Mouse (Mus musculus) naive thymus-derived CD4-positive, alpha-beta T cell, adult 2 months (primary cell): ENCODE results near the gene Zdhhc8.

Experiments
- DNase-seq: peaks from one replicate; pipeline ENCODE4 v3.0.0-alpha.2; 2011; ENCODE audit warnings: low read depth

Zdhhc8 gene

DNA sequence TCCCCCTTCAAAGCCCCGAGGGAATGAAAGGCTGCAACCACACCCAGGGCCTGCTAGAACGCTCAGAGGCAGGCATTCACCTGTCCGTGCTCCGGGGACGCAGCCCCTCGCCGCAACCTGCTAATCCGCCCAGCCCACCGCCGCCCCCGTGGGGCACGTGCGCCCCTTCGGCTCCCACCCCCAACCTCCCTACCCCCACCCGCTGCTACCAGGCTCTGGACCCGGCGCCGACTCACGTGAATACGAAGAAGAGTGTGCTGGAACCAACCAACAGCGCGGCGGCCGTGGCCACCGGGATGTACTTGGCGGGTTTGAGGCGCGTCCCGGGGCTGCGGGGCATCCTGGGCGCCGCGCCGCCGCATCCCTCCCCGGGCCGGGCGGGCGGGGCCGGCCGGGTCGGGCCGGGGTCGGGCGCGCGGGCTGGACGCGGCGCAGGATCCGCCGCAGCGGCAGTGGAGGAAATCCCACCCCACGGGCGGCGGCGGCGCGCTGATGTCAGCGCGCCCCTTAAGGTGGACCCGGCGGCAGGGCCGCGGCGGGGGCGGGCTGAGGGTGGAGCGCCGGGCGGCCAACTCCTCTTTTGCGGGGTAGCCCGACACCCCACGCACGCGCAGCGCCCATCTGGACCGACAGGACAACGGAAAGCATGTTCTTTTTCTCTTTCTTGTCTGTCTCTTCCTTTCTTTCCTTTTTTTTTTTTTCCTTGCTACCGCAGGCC is at the start of gene Zdhhc8:
TSS of gene Zdhhc8 (minus strand) at position 466 of the 718 bp plus-strand sequence.
- peak; percentile 60 for DNase-seq

DNA sequence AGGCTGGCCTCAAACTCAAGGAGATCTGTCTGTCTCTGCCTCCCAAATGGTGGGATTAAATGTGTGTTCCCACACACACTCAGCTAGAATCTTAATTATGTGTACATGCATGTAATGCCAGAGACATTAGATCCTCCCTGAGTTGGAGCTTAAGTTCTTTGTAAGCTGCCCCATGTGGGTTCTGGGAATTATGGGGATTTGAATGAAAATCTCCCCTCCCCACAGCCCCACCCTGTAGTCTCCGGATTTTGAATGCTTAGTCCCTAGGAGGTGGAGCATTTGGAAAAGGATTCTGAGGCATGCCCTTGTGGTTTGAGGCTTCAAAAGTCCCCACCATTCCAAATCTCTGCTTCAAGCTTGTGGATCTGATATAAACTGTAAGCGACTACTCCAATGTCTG is 40.2 kb upstream of the Zdhhc8 start:
- DNase-seq = no peak

DNA sequence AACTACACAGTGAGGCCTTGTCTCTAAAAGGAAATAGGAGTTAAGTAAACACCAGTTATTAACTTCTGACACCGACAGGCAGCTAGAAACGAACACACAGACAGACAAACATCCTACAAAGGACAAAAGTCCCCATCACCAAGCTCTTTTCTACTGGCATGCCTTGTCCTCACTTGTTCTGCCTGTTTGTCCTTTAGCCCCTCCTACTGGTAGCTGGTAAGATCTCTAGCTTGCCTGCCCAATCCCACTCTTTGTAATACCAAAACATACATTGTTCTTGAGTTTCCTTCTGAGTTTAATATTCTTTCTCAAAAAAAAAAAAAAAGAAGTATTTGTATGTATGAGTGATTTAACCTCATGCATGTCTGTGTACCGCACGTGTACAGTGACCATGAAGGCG is 33.2 kb upstream of the Zdhhc8 start:
- DNase-seq = peak; percentile 30

DNA sequence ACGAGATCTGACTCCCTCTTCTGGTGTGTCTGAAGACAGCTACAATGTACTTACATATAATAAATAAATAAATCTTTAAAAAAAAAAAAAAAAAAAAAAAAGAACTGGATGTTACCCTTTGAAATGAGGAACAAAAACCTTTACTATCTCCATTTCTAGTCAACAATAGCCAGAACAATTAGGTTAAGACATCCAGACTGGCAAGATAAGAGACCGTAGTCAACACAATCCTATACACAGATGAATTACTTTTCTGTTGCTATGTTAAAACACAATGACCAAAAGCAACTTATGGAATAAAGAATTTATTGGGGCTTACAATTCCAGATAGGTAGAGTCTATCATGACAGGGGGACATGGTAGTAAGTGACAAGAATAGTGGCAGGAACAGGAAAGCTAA is 30.1 kb upstream of the Zdhhc8 start:
- DNase-seq = no peak

DNA sequence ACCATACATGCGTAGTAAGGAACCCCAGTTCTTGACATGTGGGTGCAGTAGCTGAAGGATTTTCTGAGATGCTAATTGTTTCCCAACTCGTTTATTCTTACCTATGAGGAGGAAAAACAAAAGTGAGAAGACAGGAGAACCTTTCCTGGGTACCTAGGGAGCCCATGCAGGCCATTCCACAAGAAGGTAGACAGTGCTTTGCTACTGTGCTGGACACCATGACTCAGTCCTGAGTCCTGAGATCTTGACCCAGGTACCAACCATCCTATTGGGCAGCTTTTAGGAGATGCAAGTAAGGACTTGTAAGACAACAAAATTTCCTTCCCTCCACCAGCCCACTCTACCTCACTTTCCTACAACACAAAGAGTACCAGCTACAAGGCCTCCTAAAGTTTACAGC is 23.3 kb upstream of the Zdhhc8 start, which contains the start of gene Gm49776:
TSS of gene Gm49776 (minus strand) at position 101 of the 400 bp plus-strand sequence.
- DNase-seq = no peak

DNA sequence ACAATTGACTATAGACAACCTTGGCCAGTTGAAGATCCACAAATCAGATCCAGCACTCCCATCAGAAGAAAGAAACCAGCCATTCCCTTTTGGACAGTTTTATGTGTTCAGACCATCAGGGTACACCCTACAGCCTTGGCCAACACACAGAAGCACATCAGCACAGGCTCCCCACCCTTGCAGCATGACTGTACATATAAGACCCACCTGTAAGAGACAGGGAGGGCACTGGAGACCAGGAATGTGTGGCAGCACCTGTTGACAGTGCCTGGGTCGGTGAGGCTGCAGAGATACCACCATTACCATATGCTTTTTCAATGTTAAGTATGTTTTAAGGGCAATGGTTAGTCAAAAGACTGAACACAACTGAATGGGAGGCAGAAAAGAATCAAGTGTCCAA is 18.9 kb upstream of the Zdhhc8 start:
- no peak for DNase-seq

DNA sequence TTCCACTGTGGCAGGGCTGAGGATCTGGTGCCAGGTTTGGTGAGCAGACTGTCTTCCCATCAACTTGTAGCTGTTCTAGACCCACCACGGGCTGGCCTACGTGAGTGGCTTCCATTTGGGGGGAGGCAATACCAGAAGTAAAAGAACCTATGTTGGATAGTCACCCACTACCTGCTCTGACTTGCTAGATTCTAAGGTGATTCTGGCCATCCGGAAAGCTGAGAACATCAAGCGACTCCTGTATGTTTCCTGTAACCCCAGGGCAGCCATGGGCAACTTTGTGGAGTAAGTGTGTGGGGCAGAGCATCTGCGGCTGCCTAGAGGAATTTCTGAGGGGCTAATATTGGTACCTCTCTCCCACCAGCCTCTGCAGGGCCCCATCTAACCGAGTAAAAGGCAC is 17.8 kb upstream of the Zdhhc8 start:
- no peak for DNase-seq

DNA sequence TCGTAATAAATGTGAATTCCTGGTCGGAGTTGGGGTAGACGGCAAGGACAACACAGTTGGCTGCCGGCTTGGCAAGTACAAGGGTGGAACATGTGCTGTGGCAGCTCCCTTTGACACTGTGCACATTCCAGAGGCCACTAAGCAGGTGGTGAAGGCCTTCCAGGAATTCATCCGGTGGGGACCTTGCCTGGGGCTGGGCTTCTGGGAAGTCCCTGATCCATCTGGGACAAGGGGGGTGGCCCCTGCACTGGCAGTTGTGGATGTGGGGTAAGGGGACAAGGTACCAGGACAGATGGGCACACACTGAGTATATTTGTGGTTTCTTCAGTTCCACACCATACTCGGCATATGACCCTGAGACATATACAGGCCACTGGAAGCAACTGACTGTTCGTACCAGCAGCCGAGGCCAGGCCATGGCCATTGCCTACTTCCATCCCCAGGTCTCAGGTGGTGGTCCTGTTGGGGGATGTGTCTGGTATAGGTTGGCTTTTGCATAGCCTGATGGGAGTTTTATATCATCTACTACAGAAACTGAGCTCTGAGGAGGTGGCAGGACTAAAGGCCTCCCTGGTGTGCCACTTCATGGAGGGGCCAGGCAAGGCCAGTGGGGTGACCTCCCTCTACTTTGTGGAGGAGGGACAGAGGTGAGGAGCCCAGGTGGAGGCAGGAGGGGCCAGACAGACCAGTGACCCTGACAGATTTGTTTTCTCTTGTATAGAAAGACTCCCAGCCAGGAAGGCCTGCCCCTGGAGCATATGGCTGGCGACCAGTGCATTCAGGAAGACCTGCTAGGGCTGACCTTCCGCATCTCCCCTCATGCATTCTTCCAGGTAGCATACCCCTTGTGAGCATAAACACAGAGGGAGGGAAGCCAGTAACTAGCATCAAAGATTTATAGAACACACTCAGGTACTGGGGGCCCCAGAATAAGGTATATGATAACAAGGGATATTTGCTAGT is 16.2 kb upstream of the Zdhhc8 start:
- DNase-seq = no peak

DNA sequence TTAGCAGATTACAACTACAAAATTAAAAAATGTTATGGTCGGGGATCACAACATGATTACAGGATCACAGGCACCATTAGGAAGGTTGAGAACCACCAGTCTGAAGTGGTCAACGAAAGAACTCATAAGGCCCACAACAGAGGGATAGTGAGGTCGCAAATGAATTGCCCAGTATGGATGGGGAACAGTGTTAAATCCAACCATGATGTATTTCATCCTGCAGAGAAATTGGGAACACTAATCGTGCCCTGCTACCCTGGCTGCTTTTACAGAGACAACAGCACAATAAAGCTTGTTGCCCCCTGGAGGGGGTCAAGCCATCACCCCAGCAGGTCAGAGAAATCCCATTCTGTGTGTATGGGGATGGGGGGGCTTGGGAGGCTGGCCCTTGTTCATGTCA is 15.3 kb upstream of the Zdhhc8 start:
- no peak for DNase-seq

DNA sequence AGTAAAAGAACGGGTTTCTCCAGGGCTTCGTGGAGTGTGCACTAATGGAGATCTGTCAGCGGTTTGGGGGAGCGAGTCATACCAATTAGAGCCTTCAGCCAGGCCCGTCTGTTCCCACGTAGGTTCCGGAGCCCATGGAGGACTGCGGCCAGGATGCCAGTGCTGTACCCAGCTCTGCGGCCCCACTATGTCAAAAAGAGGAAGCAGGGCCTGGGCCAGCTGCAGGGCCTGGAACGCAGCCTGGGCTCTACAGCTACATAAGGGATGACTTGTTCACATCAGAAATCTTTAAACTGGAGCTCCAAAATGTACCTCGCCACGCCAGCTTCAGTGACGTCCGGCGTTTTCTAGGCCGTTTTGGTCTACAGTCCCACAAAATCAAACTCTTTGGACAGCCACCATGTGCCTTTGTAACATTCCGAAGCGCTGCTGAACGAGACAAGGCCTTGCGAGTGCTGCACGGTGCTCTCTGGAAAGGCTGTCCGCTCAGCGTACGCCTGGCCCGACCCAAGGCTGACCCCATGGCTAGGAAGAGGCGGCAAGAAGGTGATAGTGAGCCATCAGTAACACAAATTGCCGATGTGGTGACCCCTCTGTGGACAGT is 14.5 kb upstream of the Zdhhc8 start:
- peak; percentile 57 for DNase-seq

DNA sequence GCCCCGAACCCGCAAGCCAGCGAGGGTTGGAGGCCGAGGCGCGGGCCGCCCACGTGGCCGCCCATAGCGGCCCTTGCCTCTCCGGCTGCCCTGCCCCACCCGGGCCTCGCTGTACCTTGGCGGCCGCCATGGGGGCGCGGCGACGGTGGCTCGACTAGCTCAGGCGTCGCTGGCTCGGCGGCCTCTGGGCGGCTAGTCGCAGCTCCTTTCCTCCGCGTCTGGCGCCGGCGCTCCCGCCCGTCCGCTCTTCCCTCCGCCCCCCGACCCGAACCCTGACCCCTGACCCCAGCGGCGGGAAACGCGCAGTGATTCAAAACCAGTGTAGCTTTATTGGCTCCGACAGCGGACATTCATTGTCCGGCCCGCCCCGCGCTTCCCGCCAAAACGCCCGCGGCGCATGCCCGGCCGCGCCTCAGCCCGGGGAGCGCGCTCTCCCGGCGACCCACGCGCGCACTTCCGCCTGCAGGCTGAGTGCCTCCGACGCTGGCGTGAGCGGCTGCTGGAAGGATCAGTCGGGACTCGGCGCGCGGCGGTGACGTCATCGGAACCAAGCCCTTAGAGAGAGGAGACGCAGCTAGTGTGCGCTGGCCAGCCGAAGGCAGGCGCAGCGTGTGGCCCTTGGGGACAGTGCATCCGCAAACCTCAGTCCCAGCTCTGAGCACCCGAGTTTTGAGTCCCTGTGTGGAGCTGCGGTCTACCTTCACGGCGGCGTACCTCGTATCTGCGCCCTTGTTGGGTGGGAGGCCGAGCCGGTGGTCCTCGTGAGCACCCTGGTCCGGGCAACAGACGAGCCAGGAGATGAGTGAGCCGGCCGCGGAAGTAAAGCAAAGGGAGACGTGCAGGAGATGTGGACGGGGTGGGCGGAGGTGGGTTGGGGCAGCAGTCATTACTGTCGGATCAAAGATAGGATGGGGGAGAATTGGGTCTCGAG is 13.8 kb upstream of the Zdhhc8 start, which contains the start of the genes Trmt2a and Ranbp1:
TSS of gene Trmt2a (plus strand) at position 247 of the 931 bp plus-strand sequence.
TSS of gene Ranbp1 (minus strand) at position 300 of the 931 bp plus-strand sequence.
- peak; percentile 98 for DNase-seq

DNA sequence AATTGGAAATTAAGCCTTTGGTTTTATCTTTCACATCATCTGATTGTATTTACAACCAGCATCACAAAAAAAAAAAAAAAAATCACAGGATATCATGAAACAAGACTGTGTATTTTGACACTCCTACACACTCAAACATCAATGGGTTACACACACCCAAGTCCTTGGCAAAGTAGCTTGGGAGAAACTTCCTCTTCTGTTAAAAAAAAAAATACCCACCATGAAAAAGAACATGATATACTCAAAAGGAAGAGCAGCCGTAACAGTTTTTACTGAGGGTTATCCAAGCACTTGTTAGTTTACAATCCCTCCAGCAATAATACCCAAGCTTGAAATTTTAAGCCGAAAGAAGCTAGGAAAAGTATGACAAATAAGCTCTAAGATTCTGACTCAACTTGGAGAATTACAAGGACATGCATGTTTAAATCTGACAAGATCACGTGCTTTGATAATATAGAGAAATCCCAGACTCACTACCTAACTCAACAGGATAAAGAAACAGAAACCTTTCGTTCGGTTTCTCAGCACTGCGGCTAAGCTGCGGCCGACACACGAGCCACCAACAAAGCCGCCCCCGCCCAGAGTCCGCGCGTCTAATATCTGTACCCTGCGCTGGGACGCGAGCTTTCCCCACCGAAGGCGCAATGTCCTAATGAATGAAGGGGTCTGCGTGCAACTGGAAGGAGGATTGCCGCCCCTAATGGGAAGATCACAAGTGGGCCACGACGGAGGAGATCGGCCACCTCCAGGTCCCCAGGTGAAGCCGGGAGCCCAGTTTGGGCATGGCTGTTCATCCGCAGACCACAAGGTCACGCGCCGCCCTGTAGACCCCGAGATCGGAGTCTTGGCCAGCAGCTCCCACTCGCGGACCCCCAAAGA is 12.8 kb upstream of the Zdhhc8 start:
- DNase-seq = no peak

DNA sequence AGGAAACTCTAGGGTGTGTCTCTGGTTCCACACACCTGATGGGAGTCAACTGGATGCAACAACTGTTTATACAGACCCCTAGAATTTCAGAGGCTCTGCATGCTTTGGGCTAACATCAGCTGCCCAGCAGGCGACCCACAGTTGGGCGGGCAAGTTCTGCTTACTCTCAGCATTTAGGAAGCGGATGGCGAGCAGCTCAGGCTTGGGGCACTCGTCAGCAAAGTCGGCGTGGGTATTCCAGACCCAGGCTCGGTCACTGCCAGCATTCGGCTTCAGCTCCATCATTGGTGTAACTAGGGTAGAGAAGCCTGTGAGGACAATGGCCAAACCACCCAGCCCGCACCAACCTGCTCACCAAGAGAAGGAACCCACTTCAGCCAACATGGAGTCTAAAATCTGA is 6.6 kb upstream of the Zdhhc8 start:
- no peak for DNase-seq

DNA sequence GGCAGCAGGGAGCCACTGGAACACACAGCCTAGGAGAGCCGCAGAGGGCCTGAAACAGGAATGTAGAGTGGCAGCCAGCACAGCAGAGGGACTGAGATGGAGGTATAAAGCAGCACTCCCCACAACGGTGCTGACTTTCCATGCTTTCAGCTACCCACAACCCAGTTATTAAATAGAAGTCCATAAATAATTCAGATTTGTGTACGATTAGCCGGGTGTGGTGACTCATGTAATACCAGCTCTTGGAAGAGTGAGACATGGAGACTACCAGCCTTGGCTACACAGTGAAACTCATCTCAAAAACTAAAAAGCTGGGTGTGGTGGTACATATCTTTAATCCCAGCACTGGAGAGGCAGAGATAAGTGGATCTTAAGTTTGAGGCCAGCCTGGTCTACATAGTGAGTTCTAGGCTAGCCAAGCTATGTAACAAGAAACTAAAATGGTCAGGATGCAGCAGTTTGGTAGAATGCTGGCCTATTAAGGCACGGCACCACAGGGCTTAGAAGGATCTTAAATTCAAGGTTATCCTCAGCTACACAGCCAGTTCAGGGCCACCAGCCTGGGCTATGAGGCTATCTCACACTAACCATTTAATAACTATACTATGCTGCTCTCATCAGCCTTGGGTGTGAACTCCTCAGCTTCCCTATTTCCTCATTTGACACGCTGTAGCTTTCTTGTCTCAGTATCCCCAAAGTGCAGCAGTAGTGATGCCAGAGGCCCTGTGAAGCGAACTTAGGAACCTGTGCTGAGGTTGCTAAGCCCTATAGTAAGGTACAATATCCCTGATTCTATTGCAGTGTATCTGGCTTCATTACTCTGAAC is 2.0 kb upstream of the Zdhhc8 start:
- no peak for DNase-seq

DNA sequence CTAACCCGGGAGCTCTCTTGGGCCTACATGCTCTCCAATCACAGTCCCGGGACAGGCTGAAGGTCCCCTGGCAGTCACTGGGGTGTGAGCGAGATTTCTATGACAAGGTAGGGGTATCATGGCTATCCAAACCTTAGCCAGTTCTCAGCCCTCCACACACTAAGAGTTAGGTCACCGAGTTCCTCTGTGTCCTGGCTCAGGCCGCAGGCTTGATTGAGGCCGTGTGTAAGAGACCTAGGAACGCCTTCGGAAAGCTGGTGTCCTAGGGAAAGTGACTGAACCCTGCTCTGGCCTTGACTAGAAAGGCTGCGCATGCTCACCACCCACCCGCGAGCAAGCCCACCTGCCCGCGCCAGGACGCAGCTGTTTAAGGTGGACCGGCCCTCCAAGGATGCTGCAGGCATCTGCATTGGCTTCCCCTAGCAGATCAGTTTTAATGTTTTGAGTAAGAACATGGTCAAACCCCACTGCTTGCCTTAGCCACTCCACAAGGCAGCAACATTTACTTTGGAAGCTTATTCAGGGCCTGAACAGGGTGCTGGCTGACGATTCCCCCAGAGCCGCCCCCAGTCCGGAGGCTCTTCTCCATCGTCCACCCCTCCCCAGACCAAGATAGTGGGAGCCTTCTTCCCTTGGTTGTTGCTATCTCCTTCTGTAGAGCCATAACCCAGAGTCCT is 591 bp upstream of the Zdhhc8 start:
- peak; percentile 45 for DNase-seq

DNA sequence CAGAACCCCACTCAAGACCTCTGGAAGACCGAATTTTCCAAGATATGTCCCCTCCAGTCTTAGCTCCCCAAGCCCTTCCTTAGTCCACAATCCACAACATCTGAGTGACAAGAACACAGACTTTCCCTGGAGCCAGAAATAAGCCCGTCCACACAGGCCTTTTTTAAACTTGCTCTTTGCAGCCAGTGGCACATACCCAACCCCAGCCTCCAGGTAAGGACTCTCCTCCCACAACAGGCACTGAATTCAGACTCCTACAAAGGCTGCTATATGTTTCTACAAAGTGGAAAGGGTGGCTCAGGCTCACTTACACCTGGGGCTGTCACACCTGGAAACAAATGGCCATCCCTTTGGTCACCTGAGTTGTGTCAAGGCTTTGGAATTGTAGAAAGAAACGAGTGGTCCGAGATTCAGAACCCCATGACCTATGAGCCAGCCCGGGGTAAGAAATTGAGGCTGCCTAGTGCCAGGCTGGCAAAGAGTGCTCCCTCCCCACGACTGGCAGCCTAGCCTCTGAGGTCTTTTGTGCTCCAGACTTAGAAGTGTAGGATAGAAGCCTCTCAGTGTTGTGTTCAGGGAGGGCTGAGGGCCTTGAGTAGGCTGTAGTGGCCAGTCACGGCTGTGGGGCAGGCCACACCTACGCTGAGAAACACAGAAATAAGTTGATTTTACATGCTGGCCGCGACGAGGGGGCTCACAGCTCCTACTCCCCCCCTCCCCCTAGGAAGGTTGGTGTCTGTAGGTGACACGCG is 841 bp downstream of the Zdhhc8 start:
- peak; percentile 44 for DNase-seq

DNA sequence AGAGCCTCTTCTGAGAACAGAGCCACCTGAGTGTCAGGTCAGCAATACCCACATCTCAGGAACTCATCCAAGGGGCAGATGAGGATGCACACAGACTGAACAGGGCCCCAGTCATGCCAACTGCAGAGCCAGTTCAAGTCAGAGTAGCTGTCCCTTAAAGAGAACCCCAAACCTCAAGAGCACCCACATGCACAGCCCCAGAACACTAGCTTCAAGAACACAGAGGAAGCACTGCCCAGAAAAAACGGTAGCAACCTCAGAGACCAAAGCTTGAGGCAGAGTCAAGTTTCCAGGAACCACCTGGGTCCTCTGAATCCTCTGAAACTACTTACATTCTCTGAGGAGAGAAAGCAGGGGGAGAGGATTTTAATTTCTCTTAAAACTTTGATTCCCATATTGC is 1.5 kb downstream of the Zdhhc8 start:
- peak; percentile 32 for DNase-seq

DNA sequence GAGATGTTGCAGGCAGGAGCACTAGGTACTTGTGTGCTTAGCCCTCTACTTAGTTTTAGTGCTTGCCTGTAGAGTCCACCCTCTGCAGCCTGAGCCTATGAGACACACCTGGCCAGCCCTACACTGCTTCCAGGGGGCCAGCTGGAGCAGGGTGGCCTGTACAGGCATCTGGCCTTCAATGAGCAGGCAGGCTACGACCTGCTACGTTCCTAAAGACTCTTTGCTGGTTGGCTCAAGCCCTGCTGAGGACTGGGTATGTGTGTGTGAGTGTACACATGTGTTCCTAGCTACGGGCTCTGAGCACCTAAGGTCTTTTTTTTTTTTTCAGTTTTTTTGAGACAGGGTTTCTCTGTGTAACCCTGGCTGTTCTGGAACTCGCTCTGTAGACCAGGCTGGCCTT is 3.5 kb downstream of the Zdhhc8 start:
- DNase-seq = no peak
